Comparison of ENCODE assay signal across 9 mouse cellular contexts in genomic region chr11:54984085-54984484, GRCm38 (mm10). TPM values are rescaled to one million over a fixed set of nuclear protein-coding genes. Genes with fewer than 3 reads are reported as not detected.
DNase-seq lines count a peak whose midpoint lies in the region; ATAC-seq and TF ChIP-seq lines count a peak whose summit lies in the region.
"Had no signal": no experiment of that assay in that cellular context is flagged by ENCODE, and none has a peak within 500 bp of the region (broad histone marks: within the 10 kb centered on the region; RNA-seq: fewer than 3 reads in every experiment).

No protein-coding gene starts in this region.

- ATAC-seq in liver, embryonic 12.5 days = no peak
- ATAC-seq in hindbrain, postnatal 0 days = peak; percentile 18; the same call in 1 of the 2 replicates

- no peak overlapping the region for H3K4me2 ChIP-seq in liver, embryonic 12.5 days
- no peak overlapping the region for H3K4me2 ChIP-seq in hindbrain, postnatal 0 days (ENCODE audit: low read depth, low read length)

- no peaks in the 10 kb centered on the region for H3K9me3 ChIP-seq in liver, embryonic 12.5 days (replicated peaks)
- no peaks in the 10 kb centered on the region for H3K9me3 ChIP-seq in hindbrain, postnatal 0 days (ENCODE audit: low read length)

- no peak overlapping the region for H3K4me3 ChIP-seq in liver, embryonic 12.5 days
- no peak overlapping the region for H3K4me3 ChIP-seq in hindbrain, postnatal 0 days (ENCODE audit: low read length)
- H3K4me3 ChIP-seq: myocyte had no signal

- peaks cover 46% of the 10 kb centered on the region for H3K36me3 ChIP-seq in liver, embryonic 12.5 days
- peaks cover 2% of the 10 kb centered on the region; the same call in 1 of the 2 replicates for H3K36me3 ChIP-seq in hindbrain, postnatal 0 days (ENCODE audit: insufficient read depth, low read length)

- H3K9ac ChIP-seq in liver, embryonic 12.5 days = no peak overlapping the region
- no peak overlapping the region for H3K9ac ChIP-seq in hindbrain, postnatal 0 days (replicated peaks; ENCODE audit: low read length)

- WGBS in liver, embryonic 12.5 days (ENCODE audit: insufficient replicate concordance) = 1% methylated on average over 6 of the region's 6 CpGs
- 1% methylated on average over 6 of the region's 6 CpGs for WGBS in hindbrain, postnatal 0 days

- DNase-seq in liver = peak; percentile 78
- DNase-seq in adrenal gland, postnatal 14 days = peak; percentile 83
- peak; percentile 78 for DNase-seq in embryo, embryonic 9.5 days (ENCODE audit: extremely low spot score)
- peak; percentile 94 for DNase-seq in hindbrain, postnatal 0 days (ENCODE audit: low spot score)
- peak; percentile 79 to 95 for DNase-seq in left cerebral cortex, adult 18-20 months (ENCODE audit: low spot score in 2 of 2)
- DNase-seq in naive thymus-derived CD4-positive, alpha-beta T cell, adult 2 months (ENCODE audit: low read depth) = peak; percentile 90
- DNase-seq in thymus, postnatal 0 days (ENCODE audit: low spot score) = peak; percentile 81

- peak; percentile 93 for TF ChIP-seq CTCF in hindbrain, postnatal 0 days (IDR thresholded peaks at IDR 0.05; ENCODE audit: low read depth)

- H3K4me1 ChIP-seq in liver, embryonic 12.5 days = no peaks in the 10 kb centered on the region
- H3K4me1 ChIP-seq in hindbrain, postnatal 0 days (ENCODE audit: insufficient read depth, low read length) = no peaks in the 10 kb centered on the region

- no peak overlapping the region for H3K27ac ChIP-seq in liver, embryonic 12.5 days
- no peak overlapping the region for H3K27ac ChIP-seq in hindbrain, postnatal 0 days

- no peaks in the 10 kb centered on the region for H3K27me3 ChIP-seq in liver, embryonic 12.5 days (replicated peaks)
- H3K27me3 ChIP-seq in hindbrain, postnatal 0 days (ENCODE audit: insufficient read depth, low read length) = no peaks in the 10 kb centered on the region

RNA-seq across cellular contexts. Expression of gene Tnip1, which starts 21.4 kb away (rescaled TPM):
- polyA plus RNA-seq in liver, embryonic 12.5 days (2016; fragmentation: Nextera tagmentation; extraction: Ambion mirVana) = 7.4 and 7.6 TPM in 2 replicates
- total RNA-seq in adrenal gland, postnatal 14 days (2021) = 53.8 and 74.2 TPM in 2 replicates
- 15.3 and 16.7 TPM in 2 replicates for total RNA-seq in hindbrain, postnatal 0 days (2014; rRNA removed)
- polyA plus RNA-seq in hindbrain, postnatal 0 days (2015; fragmentation: Nextera tagmentation; extraction: Ambion mirVana) = 17.1 and 19.8 TPM in 2 replicates
- 10 to 100 TPM; 34.7 to 35.6 TPM for total RNA-seq in left cerebral cortex, adult 18-20 months (2021)
- polyA plus RNA-seq in thymus, postnatal 0 days (2015; fragmentation: Nextera tagmentation; extraction: Ambion mirVana) = 40.6 and 40.8 TPM in 2 replicates

RNA-seq across cellular contexts. Expression of gene Anxa6, which starts 49.2 kb away (rescaled TPM):
- polyA plus RNA-seq in liver, embryonic 12.5 days (2016; fragmentation: Nextera tagmentation; extraction: Ambion mirVana) = 52.9 and 54.7 TPM in 2 replicates
- total RNA-seq in adrenal gland, postnatal 14 days (2021) = 146 and 152 TPM in 2 replicates
- 83.2 and 86.0 TPM in 2 replicates for total RNA-seq in hindbrain, postnatal 0 days (2014; rRNA removed)
- 71.3 and 74.8 TPM in 2 replicates for polyA plus RNA-seq in hindbrain, postnatal 0 days (2015; fragmentation: Nextera tagmentation; extraction: Ambion mirVana)
- 10 to 100 TPM; 86.6 to 97.2 TPM for total RNA-seq in left cerebral cortex, adult 18-20 months (2021)
- 131 TPM in 2 replicates for polyA plus RNA-seq in thymus, postnatal 0 days (2015; fragmentation: Nextera tagmentation; extraction: Ambion mirVana)
